Mouse (Mus musculus) forebrain, embryonic 14.5 days (tissue): ENCODE measurements around the gene Safb2. TPM values are rescaled to one million over a fixed set of nuclear protein-coding genes. Genes with fewer than 3 reads are reported as not detected.

ENCODE experiments used
- ATAC-seq: fragments of 200-750 bp; cut with Nextera tagmentation; 2 replicates; pipeline ENCODE4 v1.8.0; 2017; ENCODE audit warnings: mild to moderate bottlenecking, moderate library complexity
- DNase-seq: peaks from one replicate; pipeline ENCODE4 v3.0.0-alpha.2; 2015; ENCODE audit warnings: low spot score
- H3K27ac ChIP-seq: fragments of 300-500 bp; sonication (generic); 2 replicates; pipeline ENCODE4 v1.5.1; 2014; ENCODE audit warnings: low read depth, mild to moderate bottlenecking, control low read depth, low read length, moderate library complexity
- H3K27me3 ChIP-seq: fragments of 300-500 bp; sonication (generic); replicated peaks from 2 replicates; pipeline ENCODE4 v1.6.1; 2014; ENCODE audit warnings: low read length, control low read depth, mixed read lengths; ENCODE audit not compliant: control insufficient read depth, insufficient read depth
- H3K36me3 ChIP-seq: fragments of 300-500 bp; sonication (generic); 2 replicates; pipeline ENCODE4 v1.6.1; 2014; ENCODE audit warnings: low read length, control low read depth; ENCODE audit not compliant: control insufficient read depth, insufficient read depth
- H3K4me1 ChIP-seq: fragments of 300-500 bp; sonication (generic); 2 replicates; pipeline ENCODE4 v1.6.1; 2014; ENCODE audit warnings: antibody characterized with exemption, low read length, control low read depth; ENCODE audit not compliant: control insufficient read depth, insufficient read depth
- H3K4me2 ChIP-seq: fragments of 300-500 bp; sonication (generic); 2 replicates; pipeline ENCODE4 v1.6.1; 2014; ENCODE audit warnings: mild to moderate bottlenecking, control low read depth, low read length
- H3K4me3 ChIP-seq: fragments of 300-500 bp; sonication (generic); 2 replicates; pipeline ENCODE4 v1.5.1; 2014; ENCODE audit warnings: low read depth, low read length, control low read depth
- H3K9ac ChIP-seq: fragments of 300-500 bp; sonication (generic); 2 replicates; pipeline ENCODE4 v1.6.1; 2014; ENCODE audit warnings: mild to moderate bottlenecking, low read length, control low read depth, moderate library complexity
- H3K9me3 ChIP-seq: fragments of 300-500 bp; sonication (generic); replicated peaks from 2 replicates; pipeline ENCODE4 v1.6.1; 2016; ENCODE audit warnings: low read length, control low read depth, mixed read lengths; ENCODE audit not compliant: control insufficient read depth
- WGBS: fragments of 180-500 bp; shearing (Covaris S2); extraction: QIAGEN DNeasy Blood & Tissue Kit; methylation state at CpG from one replicate; pipeline ENCODE4 v1.1.7; 2014; 5-methylcytosine and 5-hydroxymethylcytosine counted together
- polyA plus RNA-seq: library from polyadenylated mRNA; unstranded; fragments of >200 nt; fragmentation: Nextera tagmentation; extraction: Ambion mirVana; gene quantifications from 2 replicates; pipeline ENCODE4 v1.2.1, GENCODE M21; 2014

The Safb2 gene
- polyA plus RNA-seq, 1 experiment from 2014 or later, result 28.7 TPM

DNA sequence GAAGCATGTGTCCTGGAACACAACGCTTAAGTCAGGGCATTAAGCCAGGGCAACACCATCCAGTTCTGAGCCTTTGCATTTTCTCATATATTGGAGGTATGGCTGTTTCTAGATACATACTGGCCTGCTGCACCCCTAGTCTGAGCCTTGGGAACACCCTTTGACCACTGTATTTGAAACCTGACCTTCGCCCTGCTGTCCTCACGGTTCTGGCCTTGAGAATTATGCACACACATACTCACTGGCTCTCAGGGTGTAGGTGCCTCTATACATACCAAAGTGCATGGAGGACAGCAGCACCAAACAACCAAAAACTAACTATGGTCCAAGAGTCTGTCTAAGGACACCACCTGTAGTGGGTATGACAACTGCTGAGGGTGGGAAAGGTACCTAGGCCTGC lies 11.4 kb downstream of the Safb2 start:
- H3K4me3 ChIP-seq, result no peak overlapping the region
- no peak overlapping the region for H3K4me2 ChIP-seq
- peaks cover 93% of the 10 kb centered on the region for H3K36me3 ChIP-seq
- H3K4me1 ChIP-seq, result no peaks in the 10 kb centered on the region
- no peak overlapping the region for H3K9ac ChIP-seq
- H3K27me3 ChIP-seq, result no peaks in the 10 kb centered on the region
- no peaks in the 10 kb centered on the region for H3K9me3 ChIP-seq
- 88% methylated on average over 3 of the region's 3 CpGs for WGBS
- ATAC-seq (no peak), DNase-seq (no peak)
- no peak overlapping the region for H3K27ac ChIP-seq

DNA sequence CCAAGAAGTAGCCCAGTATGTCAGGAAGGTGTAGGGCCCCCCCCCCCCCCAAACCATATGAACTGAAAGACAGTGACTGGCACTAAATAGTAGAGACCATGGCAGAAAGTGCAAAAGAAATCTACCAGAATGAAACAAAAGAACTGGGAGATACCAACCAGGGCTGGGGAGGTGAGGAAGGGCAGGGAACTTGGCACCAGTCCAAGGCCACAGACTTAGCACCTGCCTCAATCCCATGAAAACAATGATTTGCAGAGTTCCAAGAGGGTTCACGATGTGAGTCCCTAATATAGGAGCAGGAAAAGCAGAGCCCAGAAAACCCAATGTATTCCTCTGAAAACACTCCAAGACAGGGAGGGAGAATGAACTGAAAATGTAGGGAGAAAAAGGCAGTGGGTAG lies 12.2 kb downstream of the Safb2 start:
- DNase-seq, result peak; percentile 28

GRCm38 (mm10) chr17:56570287-56570686 lies 14.1 kb downstream of the Safb2 start:
- Histone ChIP-seq H3K27me3 (no peaks in the 10 kb centered on the region), H3K36me3 (peaks cover 99% of the 10 kb centered on the region), H3K9ac (no peak overlapping the region), H3K9me3 (no peaks in the 10 kb centered on the region), H3K27ac (no peak overlapping the region), H3K4me3 (no peak overlapping the region), H3K4me2 (no peak overlapping the region), H3K4me1 (no peaks in the 10 kb centered on the region)
- no peak for DNase-seq
- no peak for ATAC-seq
- 93% methylated on average over 4 of the region's 4 CpGs for WGBS

More for the DNA sequence above, 12.2 kb downstream of the Safb2 start:
- no peak for ATAC-seq
- Histone ChIP-seq H3K4me2 (no peak overlapping the region), H3K9me3 (no peaks in the 10 kb centered on the region), H3K9ac (no peak overlapping the region), H3K27ac (no peak overlapping the region), H3K36me3 (peaks cover 93% of the 10 kb centered on the region), H3K27me3 (no peaks in the 10 kb centered on the region), H3K4me1 (no peaks in the 10 kb centered on the region), H3K4me3 (no peak overlapping the region)
- WGBS, result 25% methylated on average over 1 of the region's 1 CpGs

GRCm38 (mm10) chr17:56567370-56567769 lies 17.0 kb downstream of the Safb2 start:
- Histone ChIP-seq H3K27me3 (no peaks in the 10 kb centered on the region), H3K4me3 (no peak overlapping the region), H3K36me3 (peaks cover 100% of the 10 kb centered on the region), H3K4me2 (no peak overlapping the region), H3K9ac (no peak overlapping the region), H3K9me3 (no peaks in the 10 kb centered on the region), H3K27ac (no peak overlapping the region), H3K4me1 (no peaks in the 10 kb centered on the region)
- ATAC-seq, result no peak
- 98% methylated on average over 4 of the region's 4 CpGs for WGBS
- DNase-seq, result no peak

- H3K27ac ChIP-seq, result no peak overlapping the region
- H3K27me3 ChIP-seq, result no peaks in the 10 kb centered on the region
- DNase-seq (no peak), ATAC-seq (no peak)
- H3K4me1 ChIP-seq, result no peaks in the 10 kb centered on the region
- H3K4me3 ChIP-seq, result no peak overlapping the region
- no peak overlapping the region for H3K4me2 ChIP-seq
- no peak overlapping the region for H3K9ac ChIP-seq
- no peaks in the 10 kb centered on the region for H3K9me3 ChIP-seq
- WGBS, result 94% methylated on average over 5 of the region's 5 CpGs
- peaks cover 100% of the 10 kb centered on the region for H3K36me3 ChIP-seq
Measured at GRCm38 (mm10) chr17:56566918-56567317, 17.5 kb downstream of the Safb2 start.

DNA sequence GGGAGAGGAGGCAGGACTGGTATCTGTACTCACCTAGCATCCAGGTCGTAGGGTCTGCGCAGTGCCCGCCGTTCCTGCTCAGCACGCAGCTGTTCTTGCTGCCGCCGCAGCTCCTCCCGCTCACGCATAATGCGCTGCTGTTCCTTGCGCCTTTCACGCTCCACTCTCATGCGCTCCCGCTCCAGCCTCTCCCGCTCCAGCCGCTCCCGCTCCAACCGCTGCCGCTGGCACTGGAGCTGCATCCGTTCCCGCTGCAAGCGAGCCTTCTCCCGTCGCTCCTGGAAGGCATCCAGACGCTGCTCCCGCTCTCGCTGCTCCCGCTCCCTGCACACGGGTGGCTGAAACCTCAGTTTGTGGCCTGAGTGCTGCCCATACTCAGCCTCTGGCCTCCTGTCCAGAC lies 18.1 kb downstream of the Safb2 start:
- H3K4me2 ChIP-seq, result no peak overlapping the region
- no peaks in the 10 kb centered on the region for H3K9me3 ChIP-seq
- peaks cover 100% of the 10 kb centered on the region for H3K36me3 ChIP-seq
- no peak for DNase-seq
- ATAC-seq, result no peak
- no peak overlapping the region for H3K9ac ChIP-seq
- WGBS, result 90% methylated on average over 29 of the region's 29 CpGs
- H3K4me1 ChIP-seq, result no peaks in the 10 kb centered on the region
- no peaks in the 10 kb centered on the region for H3K27me3 ChIP-seq
- H3K27ac ChIP-seq, result no peak overlapping the region
- H3K4me3 ChIP-seq, result no peak overlapping the region

GRCm38 (mm10) chr17:56561866-56562265 lies 22.5 kb downstream of the Safb2 start:
- H3K9ac ChIP-seq, result no peak overlapping the region
- peaks cover 68% of the 10 kb centered on the region for H3K36me3 ChIP-seq

DNA sequence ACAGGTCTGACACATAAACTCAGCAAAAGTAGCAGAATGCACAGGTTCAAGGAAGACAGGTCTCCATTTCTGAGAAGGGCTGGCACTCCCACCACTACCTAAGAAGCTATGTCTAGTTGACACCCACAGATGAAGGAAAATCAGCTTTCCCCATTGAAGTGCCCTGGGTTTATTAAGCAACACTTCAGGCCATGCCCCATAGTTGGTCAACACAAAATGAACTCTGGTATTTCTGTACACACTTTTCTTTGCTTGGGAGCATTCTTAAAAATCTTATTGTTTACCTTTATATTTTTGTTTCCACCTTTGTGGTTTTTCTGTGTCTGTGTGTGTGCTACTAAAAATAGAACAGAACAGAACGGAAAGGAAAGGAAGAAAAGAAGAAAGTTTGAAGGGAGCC lies 24.3 kb downstream of the Safb2 start:
- no peaks in the 10 kb centered on the region for H3K4me1 ChIP-seq
- WGBS, result 95% methylated on average over 1 of the region's 1 CpGs
- no peak for ATAC-seq
- no peaks in the 10 kb centered on the region for H3K27me3 ChIP-seq
- no peak overlapping the region for H3K4me3 ChIP-seq
- no peak for DNase-seq
- no peak overlapping the region for H3K27ac ChIP-seq
- no peak overlapping the region for H3K4me2 ChIP-seq
- H3K9ac ChIP-seq, result no peak overlapping the region
- H3K36me3 ChIP-seq, result peaks cover 50% of the 10 kb centered on the region
- no peaks in the 10 kb centered on the region for H3K9me3 ChIP-seq

More at GRCm38 (mm10) chr17:56561866-56562265, 22.5 kb downstream of the Safb2 start:
- no peak for DNase-seq
- H3K4me1 ChIP-seq, result no peaks in the 10 kb centered on the region
- H3K27ac ChIP-seq, result no peak overlapping the region
- no peaks in the 10 kb centered on the region for H3K9me3 ChIP-seq
- WGBS, result 92% methylated on average over 2 of the region's 2 CpGs
- no peak overlapping the region for H3K4me3 ChIP-seq
- no peaks in the 10 kb centered on the region for H3K27me3 ChIP-seq
- no peak overlapping the region for H3K4me2 ChIP-seq
- no peak for ATAC-seq

- ATAC-seq (no peak), DNase-seq (no peak)
- Histone ChIP-seq H3K4me3 (no peak overlapping the region), H3K27ac (no peak overlapping the region), H3K36me3 (peaks cover 43% of the 10 kb centered on the region), H3K4me1 (no peaks in the 10 kb centered on the region), H3K9ac (no peak overlapping the region), H3K9me3 (no peaks in the 10 kb centered on the region), H3K4me2 (no peak overlapping the region), H3K27me3 (no peaks in the 10 kb centered on the region)
- WGBS, result 74% methylated on average over 3 of the region's 3 CpGs
Measured at GRCm38 (mm10) chr17:56559386-56559785, 25.0 kb downstream of the Safb2 start.
